Mouse (Mus musculus) NIH3T3 (cell line): ENCODE measurements at regions not wholly inside any gene's neighbourhood (a gene's known extent, or its start where the extent isn't known, plus 50 kb on each side); places are given as distances from the start of the nearest gene placed in this dataset.

Experiments used
- DNase-seq: peaks from one replicate; pipeline ENCODE4 v3.0.0-alpha.2; 2012; ENCODE audit warnings: low read depth

DNA sequence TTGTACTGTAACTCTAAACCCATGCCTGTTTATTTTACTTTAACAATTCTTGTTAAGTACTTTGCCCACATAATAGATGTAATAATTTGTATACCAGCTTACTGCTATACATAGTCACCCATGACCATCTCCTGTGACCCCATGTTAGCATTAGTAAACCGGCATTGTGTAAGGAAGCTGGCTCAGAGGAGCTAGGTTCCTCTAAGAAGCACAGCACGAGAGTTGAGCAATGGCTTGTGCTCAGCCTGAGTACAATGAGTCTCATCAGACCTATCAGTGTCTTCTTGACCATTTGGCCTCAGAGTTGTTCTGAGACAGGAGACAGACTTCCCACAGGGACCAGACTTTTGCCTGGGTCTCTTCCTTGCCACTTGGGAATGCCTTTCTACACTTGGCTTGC, 279.6 kb downstream of the Maf start:
- no peak for DNase-seq

DNA sequence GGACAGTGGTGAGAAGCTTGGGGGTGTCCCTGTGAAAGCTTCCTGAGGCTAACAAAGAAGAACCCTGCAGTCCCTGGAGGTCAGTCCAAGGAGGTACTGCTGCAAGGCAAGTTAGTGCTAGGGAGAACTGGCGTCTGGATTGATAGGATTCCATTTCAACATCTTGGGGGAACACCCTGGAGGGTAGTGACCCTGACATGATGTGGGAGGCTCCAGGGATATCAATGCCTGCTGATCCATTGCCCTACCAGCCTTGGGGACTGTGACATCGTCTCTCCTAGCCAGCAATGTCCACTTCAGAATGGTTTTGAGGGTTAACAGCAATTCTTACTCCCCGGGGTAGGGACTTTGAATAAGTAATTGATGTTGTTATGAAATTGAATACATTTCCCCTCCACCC, 280.1 kb downstream of the Maf start:
- no peak for DNase-seq

DNA sequence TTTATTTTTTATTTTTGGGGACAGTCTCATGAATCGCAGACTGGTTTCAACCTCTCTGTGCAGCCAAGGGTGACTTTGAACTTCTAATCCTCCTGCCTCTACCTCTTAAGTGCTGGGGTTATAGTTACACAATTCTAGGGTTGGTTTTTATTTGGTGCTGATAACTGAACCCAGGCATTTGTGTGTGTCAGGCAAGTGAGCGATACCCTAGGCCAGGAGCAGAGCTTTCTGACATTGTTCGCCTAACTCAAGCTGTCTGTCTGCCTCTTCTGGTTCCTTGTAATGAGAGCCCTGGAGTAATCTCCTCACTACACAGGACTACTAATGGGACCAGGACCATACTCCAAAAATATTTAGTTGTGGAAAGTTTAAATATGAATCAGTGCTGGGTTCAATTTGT, 281.1 kb downstream of the Maf start:
- DNase-seq: no peak

DNA sequence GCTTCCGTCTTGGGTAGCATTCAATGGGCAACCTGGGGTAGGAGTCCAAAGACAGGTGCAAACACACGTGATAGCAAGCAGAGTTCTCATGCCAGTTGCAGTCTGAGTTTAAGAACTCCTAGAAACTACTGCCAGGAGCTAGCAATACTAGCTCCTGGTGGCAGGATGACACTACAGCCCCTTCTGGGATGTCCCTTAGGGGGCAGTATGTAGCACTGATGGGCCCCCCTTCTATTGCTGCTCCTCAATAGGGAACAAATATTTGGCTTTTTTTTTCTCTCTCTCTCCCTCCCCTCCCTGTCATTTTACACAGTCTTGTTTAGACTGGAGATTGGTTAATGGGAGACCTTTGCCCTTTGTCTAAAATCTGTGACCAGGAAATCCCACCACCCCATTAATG, 282.2 kb downstream of the Maf start:
- DNase-seq: no peak

DNA sequence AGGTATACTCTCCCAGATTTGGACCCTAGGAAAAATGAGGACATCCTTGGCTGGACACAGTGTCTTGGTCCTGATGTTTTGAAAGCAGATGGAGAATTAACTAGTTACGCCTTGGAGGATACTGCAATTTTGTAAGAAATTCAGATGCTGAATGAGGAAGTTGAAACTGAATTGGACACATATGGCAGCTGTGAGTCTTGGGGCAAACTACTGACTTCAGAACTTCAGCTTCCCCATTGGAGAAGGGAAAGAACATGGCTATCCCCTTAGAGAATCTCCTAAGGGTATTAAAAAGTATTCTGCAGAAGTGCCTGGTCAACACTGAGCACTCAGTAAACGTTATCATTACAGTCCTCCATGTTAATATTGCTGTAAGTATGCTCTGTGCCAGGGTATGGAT, 283.9 kb downstream of the Maf start:
- DNase-seq: no peak

DNA sequence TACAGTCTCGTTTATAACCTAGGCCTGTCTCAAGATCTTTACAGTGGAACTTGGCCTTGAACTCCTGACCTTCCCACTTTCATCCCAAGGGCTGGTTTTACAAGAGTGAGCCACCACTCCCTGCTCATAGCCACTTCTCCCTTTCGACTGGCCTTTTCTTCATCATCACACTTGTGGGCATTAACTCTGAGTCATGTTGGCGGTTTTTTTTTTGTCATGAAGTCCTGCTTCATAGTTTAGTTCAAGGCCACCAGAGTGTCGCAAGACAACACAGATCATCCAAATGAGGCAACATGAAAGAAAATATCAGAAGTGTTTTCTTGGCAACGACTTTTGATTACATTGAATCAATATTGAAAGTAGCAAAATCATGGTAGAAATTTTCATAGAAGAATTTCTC, 284.5 kb downstream of the Maf start:
- DNase-seq: no peak

DNA sequence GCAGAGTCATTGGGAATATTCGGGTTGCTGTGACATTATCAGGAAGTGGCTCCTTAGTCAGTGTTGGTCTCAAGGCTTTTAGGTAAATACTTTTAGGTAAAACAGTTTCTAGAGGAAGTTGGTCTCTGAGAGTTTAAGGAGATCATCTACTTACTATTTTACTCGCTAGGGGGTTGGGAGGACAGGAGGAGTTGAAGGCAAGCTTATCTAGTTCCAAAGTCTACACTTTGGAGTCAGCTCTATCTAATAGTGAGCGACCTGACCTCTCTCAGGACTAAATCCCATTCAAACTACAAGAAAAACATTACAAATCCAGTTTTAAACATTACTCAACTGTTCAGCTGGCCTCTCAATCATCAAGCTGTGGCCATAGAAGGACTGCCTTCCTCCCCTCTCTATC, 287.1 kb downstream of the Maf start:
- no peak for DNase-seq

DNA sequence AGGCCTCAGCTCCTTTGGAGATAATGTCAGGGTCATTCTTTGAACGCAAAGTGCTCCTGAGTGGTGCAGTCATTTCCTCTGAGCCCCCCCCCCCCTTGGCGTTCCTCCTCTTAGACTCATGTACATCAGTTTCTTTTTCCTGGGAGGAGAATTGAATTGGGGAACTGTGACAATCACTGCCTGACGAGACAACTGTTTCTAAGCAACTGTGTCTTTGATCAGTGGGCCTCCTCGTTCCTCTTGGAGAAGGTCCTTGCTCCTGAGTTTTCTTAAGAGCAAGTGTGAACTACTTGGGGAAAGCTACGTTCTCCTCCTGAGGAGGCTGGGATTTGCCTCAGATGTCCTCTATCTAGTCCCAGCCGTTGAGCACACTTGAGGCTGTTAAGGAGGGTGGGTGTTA, 287.5 kb downstream of the Maf start:
- no peak for DNase-seq

DNA sequence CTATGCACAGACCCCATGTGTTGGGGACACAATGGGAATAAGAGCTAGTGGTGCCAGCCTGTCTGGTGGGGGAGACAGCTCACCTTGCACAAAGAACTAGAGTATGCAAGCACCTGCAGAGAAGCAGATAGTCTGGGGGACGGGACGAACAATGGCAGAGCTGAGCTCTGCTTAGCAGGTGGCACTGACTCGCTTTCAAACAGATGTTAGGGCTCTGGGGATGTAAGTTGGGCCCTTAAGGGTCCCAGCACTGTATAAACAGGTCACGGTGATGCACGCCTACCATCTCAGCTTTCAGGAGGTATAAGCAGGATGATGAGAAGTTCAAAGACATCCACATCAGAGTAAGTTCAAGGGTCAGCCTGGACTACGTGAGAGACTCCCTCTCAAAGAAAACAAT, 289.5 kb downstream of the Maf start:
- no peak for DNase-seq

DNA sequence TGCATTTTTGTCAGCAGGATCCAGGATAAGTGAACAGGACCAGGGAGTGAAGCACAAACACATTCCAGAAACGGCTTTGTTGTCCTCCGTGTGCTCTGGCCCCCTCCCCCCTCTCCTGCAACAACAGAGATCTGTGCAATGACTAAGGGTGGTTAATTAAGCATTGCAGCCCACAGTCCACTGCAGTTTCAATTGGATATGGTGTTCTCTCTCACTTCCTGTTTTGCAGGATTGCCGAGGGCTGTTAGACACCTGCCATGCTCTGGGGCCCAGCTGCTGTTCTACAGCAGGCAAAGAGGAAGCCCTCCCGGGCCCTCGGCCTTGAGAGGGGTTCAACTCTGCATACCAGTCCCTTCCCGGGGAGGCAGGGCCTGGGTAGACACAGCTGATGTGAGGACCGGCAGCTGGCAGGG, 293.5 kb downstream of the Maf start:
- DNase-seq: no peak

DNA sequence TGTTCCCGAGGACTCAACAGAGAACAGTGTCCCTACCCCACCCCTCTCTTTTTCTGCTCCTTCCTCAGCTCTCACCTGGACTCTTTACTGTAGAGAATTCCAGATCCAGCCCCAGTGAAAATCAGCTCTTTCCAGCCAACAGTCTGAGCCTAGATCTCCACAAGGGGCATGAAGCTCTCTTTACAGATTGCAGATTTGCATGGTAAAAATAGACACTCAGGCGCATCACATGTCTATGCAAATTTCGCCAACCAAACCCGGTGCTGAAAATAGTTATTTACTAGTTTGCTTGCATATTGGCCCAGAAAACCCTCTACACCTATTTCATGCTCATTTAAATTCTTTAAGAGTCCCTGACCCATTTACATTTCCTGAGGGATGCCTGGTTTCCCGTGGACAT, 295.8 kb downstream of the Maf start:
- DNase-seq: no peak

DNA sequence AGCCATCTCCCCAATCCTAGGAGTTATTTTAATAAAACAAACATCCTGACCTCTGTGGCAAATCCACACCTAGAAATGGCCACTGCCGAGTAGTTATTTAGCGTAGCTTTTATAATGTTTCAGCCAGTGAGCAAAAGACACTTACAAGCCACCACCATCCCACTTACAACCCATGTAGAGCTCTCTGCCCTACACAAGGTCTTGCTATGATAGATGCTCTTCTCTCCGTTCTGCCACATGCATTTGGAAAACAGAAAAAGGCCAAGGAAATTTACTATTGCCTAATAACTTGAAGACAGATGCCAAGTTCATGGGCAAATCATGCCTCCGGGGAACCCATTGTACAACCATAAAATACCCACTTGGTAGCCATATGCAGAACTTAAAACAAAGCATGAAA, 296.5 kb downstream of the Maf start:
- no peak for DNase-seq

DNA sequence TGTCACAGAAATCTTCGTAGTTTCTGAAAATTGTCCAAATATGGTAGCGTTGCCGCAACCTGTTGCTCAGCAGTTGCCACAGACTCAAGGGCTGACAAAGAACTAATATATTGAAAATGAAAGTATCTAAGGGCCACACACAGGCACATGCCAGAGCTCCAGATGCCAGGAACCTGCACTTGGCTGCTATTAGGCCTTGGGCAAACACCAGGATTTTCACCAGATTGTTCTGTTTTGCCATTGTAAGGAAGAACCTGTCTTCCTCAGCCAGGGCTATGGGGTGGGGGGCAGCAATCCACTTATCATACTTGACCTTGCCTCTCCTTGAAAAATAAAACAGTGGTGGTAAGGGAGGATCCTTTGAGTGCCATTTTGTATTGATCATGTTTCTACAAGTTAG, 297.4 kb downstream of the Maf start:
- no peak for DNase-seq

DNA sequence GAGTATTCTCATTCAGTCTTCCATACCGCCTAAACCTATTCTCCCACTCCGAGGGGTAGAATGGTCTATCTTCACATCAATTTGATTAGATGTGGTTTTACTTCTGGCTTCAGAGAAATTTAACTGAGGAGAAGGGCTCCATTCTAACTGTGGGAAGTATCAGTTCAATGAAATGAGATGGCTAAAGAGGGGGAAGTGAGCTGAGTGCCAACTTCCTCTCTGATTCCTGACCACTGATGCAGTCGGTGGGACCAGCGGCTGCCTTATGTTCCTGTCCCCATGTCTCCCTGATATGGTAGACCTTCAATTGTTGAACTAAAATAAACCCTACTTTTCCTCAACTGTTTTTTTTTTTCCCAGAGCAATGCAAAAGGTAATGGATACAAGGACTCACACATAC, 300.1 kb downstream of the Maf start:
- DNase-seq: no peak

DNA sequence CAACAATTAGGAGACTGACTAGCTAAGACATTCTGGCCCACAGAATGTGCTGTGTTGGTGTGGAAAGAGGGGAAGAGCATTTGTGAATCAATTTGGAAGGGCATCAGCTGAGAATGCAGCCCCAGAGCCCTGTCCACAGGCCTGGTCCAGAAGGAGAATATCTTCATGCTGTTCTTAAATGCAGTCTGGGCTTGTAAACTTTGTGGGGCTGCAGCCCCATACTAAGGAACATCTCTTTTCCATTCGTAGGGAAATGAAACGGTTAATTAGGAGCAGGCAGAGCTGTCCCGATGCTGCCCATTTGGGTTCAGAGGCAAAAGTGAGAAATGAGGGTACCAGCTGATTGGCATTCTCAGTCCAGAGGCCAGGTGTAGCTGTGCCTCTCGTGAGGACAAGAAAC, 304.0 kb downstream of the Maf start:
- no peak for DNase-seq

DNA sequence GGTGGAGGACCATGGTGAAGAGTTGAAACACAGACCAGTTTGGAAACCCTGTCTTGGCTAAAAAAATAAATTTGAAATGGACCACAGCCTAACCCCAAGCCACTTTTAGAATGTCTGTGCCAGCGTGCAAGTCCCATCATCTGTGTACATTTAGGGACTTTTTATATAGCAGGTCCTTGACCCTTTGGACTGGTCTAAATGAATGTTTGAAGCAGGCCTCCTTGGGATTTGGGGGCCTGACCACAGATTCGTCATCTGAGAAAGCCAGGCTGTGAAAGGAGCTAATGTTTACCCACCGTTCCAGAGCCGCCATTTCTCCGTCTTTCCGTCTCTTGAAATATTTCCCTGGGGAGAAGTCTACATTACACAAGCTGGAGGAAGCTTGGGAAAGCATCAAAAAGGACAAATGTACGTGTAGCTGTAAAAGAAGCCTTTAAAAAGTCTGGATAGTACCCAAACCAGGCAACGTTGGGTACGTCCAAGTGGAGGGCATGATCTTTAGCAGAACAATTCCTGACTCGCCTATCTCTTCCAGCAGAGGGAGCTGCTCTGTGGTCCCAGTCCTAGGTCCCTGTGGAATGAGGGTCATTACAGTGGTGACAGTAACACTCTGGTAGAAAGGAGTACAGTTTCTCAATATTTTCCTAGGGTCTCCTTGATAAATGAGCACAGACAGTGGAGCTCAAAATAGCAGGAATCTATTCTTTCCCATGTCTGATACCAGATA, 305.0 kb downstream of the Maf start:
- DNase-seq: no peak
